Mouse (Mus musculus): ENCODE data around the gene Zmynd10. TPM values are rescaled to one million over a fixed set of nuclear protein-coding genes. Genes with fewer than 3 reads are reported as not detected.
A peak's percentile ranks its signal among the peaks of the same experiment; 100 is the strongest.

Gene Zmynd10
- polyA plus RNA-seq, 1 experiment: 7.4 TPM

DNA sequence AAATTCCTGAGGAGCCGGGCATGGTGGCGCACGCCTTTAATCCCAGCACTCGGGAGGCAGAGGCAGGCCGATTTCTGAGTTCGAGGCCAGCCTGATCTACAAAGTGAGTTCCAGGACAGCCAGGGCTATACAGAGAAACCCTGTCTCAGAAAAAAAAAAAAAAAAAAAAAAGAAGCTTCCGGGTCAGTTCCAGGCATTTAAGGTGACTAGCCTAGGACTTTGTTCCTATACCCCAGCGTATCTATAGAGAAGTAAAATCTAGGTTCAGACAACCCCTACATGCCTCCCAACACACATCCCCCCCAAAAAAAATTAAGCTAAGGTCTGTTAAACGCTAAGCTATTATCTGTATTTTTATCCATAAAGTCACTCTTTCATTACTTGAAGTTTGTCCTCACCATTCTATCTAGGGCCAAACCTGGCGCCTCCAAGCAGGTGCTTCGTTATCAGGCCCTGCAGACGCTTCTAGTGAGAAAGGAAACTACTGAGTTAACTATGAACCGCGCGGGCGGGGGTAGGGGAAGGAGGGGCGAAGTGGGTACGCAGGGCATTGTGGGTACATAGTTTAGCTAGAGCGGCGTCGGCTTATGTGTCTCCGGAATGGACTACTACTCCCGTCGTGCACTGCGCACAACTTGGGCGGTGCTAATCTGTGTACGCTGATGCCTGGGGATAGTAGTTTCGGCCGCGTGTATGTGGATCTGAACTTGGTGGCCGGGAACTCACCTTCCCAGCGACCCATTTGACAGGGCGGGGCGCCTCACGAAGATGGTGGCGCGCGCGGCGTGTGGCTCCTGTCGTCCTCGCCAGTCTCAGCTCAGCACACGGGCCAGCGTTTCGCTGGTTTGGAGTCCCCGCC is 40.1 kb downstream of the Zmynd10 start, which contains the start of gene Ifrd2:
Gene Ifrd2, plus strand, starts transcription at position 669 of the 859 bp plus-strand sequence.
- peak; percentile 100 for DNase-seq (ENCODE audit: low read depth)
- TF ChIP-seq POLR2A (IDR thresholded peaks at IDR 0.05; ENCODE audit: borderline replicate concordance, extremely low read depth, insufficient read depth, insufficient read length, poor library complexity, severe bottlenecking): peak; percentile 59; the same call in 1 of the 2 replicates
- TF ChIP-seq CTCF (IDR thresholded peaks at IDR 0.05; ENCODE audit: borderline replicate concordance, extremely low read depth, insufficient read depth, insufficient read length): no peak

DNA sequence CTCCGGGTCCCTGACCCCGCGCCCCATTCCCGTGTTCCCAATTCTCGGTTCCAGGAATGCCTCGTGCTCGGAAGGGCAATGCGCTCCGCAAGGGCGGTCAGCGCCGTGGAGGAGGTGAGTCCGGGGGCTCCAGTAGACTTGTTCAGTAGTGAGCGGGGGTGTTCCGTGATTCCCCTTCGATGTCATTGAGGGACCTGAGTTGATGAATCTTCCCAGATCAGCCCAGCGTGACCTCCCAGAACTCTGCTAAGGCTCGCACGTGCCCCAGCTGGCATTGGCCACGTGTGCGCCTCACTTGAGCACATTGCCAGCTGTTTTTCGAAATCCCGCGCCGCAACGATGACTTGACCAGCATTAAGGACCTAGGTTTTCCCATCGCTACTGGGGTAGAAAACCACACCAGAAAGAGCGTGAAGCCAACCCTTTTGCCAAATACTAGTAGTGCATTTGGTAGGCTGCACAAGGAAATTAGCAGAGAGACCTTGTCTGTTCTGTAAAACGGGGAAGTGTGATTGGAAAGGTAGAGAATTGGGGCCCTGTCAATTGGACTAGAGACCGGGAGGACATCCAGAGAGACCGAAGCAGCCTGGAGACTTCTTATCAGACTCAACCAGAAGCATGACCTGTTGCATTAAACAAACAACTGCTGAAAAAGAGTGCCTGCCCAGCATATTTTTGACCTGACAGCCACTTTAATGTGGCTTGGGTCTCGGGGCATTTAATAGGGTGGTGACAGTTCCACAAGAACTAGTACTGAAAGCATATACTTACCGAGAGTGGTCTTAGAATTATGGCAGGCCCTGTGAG is 40.9 kb downstream of the Zmynd10 start:
- TF ChIP-seq CTCF (IDR thresholded peaks at IDR 0.05; ENCODE audit: borderline replicate concordance, extremely low read depth, insufficient read depth, insufficient read length) (no peak), POLR2A (IDR thresholded peaks at IDR 0.05; ENCODE audit: borderline replicate concordance, extremely low read depth, insufficient read depth, insufficient read length, poor library complexity, severe bottlenecking) (no peak)
- peak; percentile 56 for DNase-seq (ENCODE audit: low read depth)

DNA sequence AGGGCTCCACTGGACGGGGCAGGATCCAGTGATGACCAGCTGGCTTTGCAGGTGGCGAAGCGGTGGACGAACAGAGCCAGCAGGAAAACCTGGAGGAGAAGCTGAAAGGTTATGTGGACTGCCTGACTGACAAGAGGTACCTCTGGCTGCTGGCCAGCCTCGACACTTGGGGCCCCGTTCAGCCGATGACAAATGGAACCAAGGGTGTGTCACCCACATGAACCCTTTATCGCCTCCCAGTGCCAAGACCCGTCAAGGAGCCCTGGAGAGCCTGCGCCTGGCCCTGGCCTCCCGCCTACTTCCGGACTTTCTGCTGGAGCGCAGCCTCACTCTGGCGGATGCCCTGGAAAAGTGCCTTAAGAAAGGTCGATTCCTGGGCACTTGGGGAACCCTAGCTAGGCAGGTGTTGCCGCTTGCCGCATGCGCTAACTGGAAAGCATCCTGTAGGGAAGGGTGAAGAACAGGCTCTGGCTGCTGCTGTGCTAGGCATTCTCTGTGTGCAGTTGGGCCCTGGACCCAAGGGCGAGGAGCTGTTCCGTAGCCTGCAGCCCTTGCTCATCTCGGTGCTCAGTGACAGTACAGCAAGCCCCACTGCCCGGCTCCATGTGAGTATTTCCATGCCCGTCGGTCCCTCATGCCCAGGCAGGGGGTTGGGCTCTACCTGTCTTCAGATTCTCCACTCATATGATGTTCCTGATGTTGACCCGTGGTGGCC is 43.1 kb downstream of the Zmynd10 start:
- TF ChIP-seq CTCF (IDR thresholded peaks at IDR 0.05; ENCODE audit: borderline replicate concordance, extremely low read depth, insufficient read depth, insufficient read length): no peak
- no peak for TF ChIP-seq POLR2A (IDR thresholded peaks at IDR 0.05; ENCODE audit: borderline replicate concordance, extremely low read depth, insufficient read depth, insufficient read length, poor library complexity, severe bottlenecking)
- no peak for DNase-seq (ENCODE audit: low read depth)

DNA sequence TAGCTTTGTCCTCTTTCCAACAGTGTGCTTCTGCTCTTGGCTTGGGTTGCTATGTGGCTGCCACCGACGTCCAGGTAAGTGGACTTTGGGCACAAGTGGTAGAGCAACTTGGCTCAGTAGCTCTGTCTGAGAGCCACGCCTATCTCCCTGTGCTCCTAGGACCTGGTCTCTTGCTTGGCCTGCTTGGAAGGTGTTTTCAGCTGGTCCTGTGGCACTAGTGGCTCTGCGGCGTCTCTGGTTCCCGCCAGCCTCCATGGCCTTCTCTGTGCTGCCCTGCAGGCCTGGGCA is 43.6 kb downstream of the Zmynd10 start:
- TF ChIP-seq CTCF (IDR thresholded peaks at IDR 0.05; ENCODE audit: borderline replicate concordance, extremely low read depth, insufficient read depth, insufficient read length) (no peak), POLR2A (IDR thresholded peaks at IDR 0.05; ENCODE audit: borderline replicate concordance, extremely low read depth, insufficient read depth, insufficient read length, poor library complexity, severe bottlenecking) (no peak)
- no peak for DNase-seq (ENCODE audit: low read depth)

DNA sequence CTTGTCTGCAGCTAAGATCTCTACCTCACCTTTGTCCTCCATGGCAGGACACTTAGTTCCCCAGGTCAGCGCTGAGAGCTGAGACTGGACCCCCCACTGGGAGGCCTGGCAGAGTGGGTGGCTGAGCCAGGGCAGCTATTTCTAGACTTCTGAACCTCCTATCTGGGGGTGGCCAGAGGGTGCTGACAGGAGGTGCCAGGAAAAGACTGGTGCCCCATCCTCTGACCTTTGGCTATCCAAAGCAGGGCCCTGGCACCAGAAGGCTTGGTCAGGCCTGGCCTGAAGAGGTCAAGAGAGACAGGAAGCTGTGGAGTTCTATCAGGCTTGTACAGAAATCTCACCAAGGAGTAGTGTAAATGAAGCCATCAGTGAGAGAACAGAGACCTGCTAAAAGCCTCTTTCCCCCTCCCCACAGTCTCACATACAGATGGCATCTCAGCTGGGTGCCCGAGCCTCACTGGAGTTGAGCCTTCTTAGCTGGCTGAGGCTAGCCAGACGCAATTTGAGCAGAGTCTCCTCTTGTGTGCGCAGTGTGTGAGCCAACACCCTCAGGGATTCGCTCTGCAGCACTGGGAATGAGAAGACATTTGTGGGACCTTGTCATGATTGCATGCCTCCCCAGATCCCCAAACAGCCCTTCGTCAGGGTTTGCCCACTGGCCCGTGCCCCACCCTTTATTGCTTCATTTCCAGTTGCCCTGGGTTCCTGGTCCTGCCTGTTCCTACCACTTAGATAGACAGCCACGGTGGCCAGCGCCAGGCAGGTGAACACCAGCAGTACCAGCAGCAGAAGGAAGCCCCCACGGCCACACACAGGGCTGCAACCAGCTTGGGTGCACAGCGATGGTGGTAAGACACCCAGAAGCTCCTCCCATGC is 46.2 kb downstream of the Zmynd10 start:
- no peak for TF ChIP-seq CTCF (IDR thresholded peaks at IDR 0.05; ENCODE audit: borderline replicate concordance, extremely low read depth, insufficient read depth, insufficient read length)
- TF ChIP-seq POLR2A (IDR thresholded peaks at IDR 0.05; ENCODE audit: borderline replicate concordance, extremely low read depth, insufficient read depth, insufficient read length, poor library complexity, severe bottlenecking): no peak
- peak; percentile 56 for DNase-seq (ENCODE audit: low read depth)

DNA sequence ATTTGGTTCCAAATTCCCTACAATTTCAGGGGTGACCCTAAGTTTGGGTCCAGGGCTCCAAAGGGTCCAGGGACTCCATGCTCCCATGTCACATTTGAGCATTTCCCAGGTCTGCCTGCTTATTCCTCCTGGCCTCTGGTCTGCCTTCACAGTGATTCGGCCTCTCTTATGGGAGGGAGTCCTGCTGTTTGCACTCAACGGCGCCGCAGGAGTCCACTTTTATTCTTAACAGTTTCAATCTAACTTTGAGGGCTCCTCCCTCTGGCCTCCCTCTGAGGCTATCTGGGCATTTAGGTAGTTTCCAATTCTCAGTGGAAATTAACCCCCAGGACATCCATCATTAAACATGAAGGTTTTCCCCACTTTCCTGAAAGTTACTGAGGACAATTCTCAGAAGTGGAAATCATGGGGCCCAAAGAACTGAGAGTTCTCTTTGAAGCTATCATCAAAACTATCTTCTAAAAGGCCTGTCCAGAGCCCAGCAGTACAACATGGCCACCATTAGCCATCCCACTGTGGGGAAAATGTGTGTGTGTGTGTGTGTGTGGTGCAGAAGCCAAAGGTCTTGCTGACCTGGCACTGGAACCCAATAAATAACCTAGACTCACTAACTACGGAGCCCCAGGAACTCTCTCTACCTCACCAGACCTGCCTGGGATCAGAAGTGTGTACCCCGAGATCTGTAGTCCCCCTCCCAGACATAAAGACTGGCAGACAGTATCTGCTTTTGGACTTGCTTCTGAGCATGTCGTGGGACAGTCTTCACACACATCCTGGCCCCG is 47.4 kb downstream of the Zmynd10 start:
- TF ChIP-seq CTCF (IDR thresholded peaks at IDR 0.05; ENCODE audit: borderline replicate concordance, extremely low read depth, insufficient read depth, insufficient read length) (no peak), POLR2A (IDR thresholded peaks at IDR 0.05; ENCODE audit: borderline replicate concordance, extremely low read depth, insufficient read depth, insufficient read length, poor library complexity, severe bottlenecking) (no peak)
- no peak for DNase-seq (ENCODE audit: low read depth)

DNA sequence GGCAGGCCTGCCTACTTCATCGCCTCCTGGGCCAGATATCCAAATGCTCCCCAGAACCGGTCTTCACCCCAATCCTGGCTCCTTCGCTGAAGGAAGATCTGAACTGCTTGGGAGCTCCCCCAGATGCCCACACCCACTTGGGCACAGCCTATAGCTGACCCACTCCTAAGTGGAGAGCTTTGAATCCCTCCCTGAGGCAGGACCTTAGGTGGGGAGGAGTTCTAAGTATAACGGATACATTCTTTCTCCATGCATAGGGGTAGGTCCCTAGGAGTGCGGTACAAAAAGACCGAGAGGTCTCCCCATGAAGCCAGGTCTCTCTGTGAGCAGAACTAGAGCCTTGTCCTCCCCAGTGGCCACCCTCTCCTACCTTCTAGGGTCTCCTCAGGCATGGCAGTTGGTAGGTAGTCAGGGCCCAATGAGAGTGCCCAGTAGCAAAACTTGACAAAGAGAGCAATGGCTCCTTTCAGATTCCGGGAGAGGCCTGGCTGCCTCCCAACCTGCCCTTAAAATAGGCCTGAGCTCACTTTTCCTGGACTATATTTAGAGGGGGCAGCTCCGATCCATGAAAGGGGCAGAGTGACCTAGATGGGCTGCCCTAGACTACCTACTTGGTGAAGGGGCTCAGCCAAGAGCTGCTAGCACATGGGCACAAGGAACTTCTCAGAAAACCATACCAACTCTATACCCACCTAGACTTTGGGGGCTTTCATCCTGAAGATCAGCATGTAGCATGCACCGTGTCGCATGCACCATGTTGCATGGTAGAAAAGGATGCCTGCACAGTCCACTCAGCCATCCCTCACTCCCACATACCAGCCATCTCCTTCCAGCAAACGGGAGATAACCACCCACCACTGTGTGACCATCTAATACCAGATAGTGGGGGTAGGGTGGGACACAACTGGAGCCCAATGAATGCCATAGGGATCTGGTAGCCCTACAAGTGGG is 49.8 kb downstream of the Zmynd10 start:
- DNase-seq (ENCODE audit: low read depth): no peak
- TF ChIP-seq CTCF (IDR thresholded peaks at IDR 0.05; ENCODE audit: borderline replicate concordance, extremely low read depth, insufficient read depth, insufficient read length) (no peak), POLR2A (IDR thresholded peaks at IDR 0.05; ENCODE audit: borderline replicate concordance, extremely low read depth, insufficient read depth, insufficient read length, poor library complexity, severe bottlenecking) (no peak)

DNA sequence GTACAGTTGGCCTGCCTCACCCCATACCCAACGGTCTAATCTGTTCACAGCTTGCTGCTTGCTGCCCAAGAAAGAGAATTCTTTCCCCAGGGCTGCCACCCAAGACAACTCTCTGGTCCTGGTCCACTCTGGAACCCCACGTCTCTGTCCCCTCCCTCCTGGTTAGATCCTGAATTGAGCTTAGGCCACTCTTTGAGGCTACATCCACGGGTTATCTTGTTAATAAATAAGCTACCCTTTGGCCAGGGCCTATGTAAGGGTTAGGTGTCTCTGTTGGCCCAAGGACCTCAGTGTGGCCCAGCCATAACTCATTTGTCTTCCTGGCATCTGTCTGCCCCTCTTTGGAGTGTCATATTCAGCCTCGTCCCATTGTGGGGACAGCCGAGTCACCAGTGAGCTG is 51.3 kb downstream of the Zmynd10 start:
- no peak for TF ChIP-seq CTCF (IDR thresholded peaks at IDR 0.05; ENCODE audit: borderline replicate concordance, extremely low read depth, insufficient read depth, insufficient read length)
- no peak for TF ChIP-seq POLR2A (IDR thresholded peaks at IDR 0.05; ENCODE audit: borderline replicate concordance, extremely low read depth, insufficient read depth, insufficient read length, poor library complexity, severe bottlenecking)
- no peak for DNase-seq (ENCODE audit: low read depth)

DNA sequence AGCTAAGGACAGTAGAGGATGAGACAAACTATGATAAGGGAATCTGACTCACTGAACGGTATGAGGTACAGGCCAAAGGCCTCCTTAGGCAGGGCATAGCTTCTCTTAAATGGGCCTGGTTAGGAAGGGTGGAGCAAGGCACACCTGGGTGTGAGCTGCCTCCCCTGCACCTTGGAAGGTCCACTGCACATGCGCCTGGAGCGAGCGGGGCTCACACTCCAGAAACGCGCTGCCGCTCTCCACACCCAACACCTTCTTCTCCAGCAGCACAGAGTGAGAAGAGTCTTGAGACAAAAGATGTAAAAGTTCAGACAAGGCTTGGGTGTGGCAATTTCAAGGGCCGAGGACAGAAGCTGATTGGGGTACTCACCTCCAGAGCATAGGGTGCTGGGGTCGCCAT is 52.3 kb downstream of the Zmynd10 start:
- no peak for DNase-seq (ENCODE audit: low read depth)
- TF ChIP-seq CTCF (IDR thresholded peaks at IDR 0.05; ENCODE audit: borderline replicate concordance, extremely low read depth, insufficient read depth, insufficient read length) (no peak), POLR2A (IDR thresholded peaks at IDR 0.05; ENCODE audit: borderline replicate concordance, extremely low read depth, insufficient read depth, insufficient read length, poor library complexity, severe bottlenecking) (no peak)

Data from brain, embryonic 14.5 days (tissue).